Mouse (Mus musculus) kidney, embryonic 14.5 days (tissue): ENCODE measurements around the gene Szt2. TPM values are rescaled to one million over a fixed set of nuclear protein-coding genes. Genes with fewer than 3 reads are reported as not detected.

Experiments
- ATAC-seq: fragments of 200-750 bp; cut with Nextera tagmentation; 2 replicates; pipeline ENCODE4 v1.8.0; 2017; ENCODE audit warnings: moderate number of reproducible peaks, mild to moderate bottlenecking, moderate TSS enrichment, moderate library complexity; ENCODE audit not compliant: low FRiP score, low TSS enrichment
- H3K27ac ChIP-seq: fragments of 300-500 bp; sonication (generic); 2 replicates; pipeline ENCODE4 v1.5.1; 2014; ENCODE audit warnings: low read depth, mild to moderate bottlenecking, low read length, moderate library complexity, mixed read lengths
- H3K27me3 ChIP-seq: fragments of 300-500 bp; sonication (generic); 2 replicates; pipeline ENCODE4 v1.6.1; 2014; ENCODE audit warnings: mild to moderate bottlenecking, low read length; ENCODE audit not compliant: control insufficient read depth, insufficient read depth
- H3K36me3 ChIP-seq: fragments of 300-500 bp; sonication (generic); 2 replicates; pipeline ENCODE4 v1.6.1; 2014; ENCODE audit warnings: low read length, mixed read lengths; ENCODE audit not compliant: control insufficient read depth, insufficient read depth
- H3K4me1 ChIP-seq: fragments of 300-500 bp; sonication (generic); 2 replicates; pipeline ENCODE4 v1.6.1; 2014; ENCODE audit warnings: low read length, mixed read lengths; ENCODE audit not compliant: control insufficient read depth, insufficient read depth
- H3K4me2 ChIP-seq: fragments of 300-500 bp; sonication (generic); replicated peaks from 2 replicates; pipeline ENCODE4 v1.6.1; 2014; ENCODE audit warnings: low read depth, mild to moderate bottlenecking, low read length
- H3K4me3 ChIP-seq: fragments of 300-500 bp; sonication (generic); 2 replicates; pipeline ENCODE4 v1.5.1; 2014; ENCODE audit warnings: mild to moderate bottlenecking, low read length
- H3K9ac ChIP-seq: fragments of 300-500 bp; sonication (generic); 2 replicates; pipeline ENCODE4 v1.6.1; 2014; ENCODE audit warnings: low read depth, mild to moderate bottlenecking, low read length, moderate library complexity
- H3K9me3 ChIP-seq: fragments of 300-500 bp; sonication (generic); 2 replicates; pipeline ENCODE4 v1.6.1; 2016; ENCODE audit warnings: low read length; ENCODE audit not compliant: control insufficient read depth
- WGBS: fragments of 180-500 bp; shearing (Covaris S2); extraction: QIAGEN DNeasy Blood & Tissue Kit; methylation state at CpG from one replicate; pipeline ENCODE4 v1.1.7; 2014; 5-methylcytosine and 5-hydroxymethylcytosine counted together
- polyA plus RNA-seq: library from polyadenylated mRNA; unstranded; fragments of >200 nt; fragmentation: Nextera tagmentation; extraction: Ambion mirVana; gene quantifications from 2 replicates; pipeline ENCODE4 v1.2.1, GENCODE M21; 2014

Gene Szt2
- polyA plus RNA-seq, 1 experiment from 2014 or later: 13.7 TPM

DNA sequence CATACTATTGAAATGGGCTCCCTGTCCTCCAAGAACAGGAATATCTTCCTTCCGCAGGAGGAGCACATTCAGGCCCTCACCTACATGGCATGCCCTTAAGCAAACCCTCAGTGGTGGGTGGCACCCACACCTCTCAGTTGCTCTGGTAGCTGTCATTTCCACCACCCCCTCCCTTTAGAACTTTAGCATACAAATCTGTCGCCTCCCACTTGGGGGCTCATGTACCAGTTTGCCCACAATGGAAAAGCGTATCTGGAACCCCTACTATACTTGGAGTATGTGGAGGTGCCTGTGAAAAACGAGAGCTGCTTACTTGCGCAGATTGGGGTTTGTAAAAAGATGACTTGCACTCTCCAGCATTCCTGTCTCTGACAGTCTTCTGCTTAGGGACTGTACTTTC, 7.3 kb upstream of the Szt2 start:
- no peaks in the 10 kb centered on the region for H3K4me1 ChIP-seq
- no peak overlapping the region for H3K4me3 ChIP-seq
- no peaks in the 10 kb centered on the region for H3K27me3 ChIP-seq
- WGBS: 96% methylated on average over 5 of the region's 5 CpGs
- no peak overlapping the region for H3K4me2 ChIP-seq
- H3K27ac ChIP-seq: no peak overlapping the region
- no peak overlapping the region for H3K9ac ChIP-seq
- no peak for ATAC-seq
- no peaks in the 10 kb centered on the region for H3K9me3 ChIP-seq
- H3K36me3 ChIP-seq: peaks cover 80% of the 10 kb centered on the region

DNA sequence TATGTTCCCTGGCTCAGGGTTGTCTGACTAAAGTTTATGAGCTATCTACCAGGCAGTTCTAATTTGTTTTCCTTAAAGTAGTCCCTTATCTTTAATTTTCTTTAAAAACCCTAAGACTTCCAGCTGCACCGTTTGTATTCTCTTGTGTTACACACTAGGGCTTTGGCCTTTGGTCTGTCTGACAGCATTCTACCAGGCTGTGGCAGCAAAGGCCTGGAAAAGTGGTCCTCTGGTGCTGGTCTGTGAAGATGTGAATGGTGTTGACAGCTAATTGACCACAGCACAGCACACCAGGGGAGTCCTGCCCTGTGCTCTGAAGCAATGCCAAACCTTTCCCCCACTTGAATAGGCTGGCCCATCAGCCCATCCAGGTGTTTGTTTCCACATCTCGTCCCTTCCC, 6.7 kb upstream of the Szt2 start:
- no peaks in the 10 kb centered on the region for H3K27me3 ChIP-seq
- 89% methylated on average over 2 of the region's 2 CpGs for WGBS
- ATAC-seq: no peak
- H3K9ac ChIP-seq: no peak overlapping the region
- peaks cover 78% of the 10 kb centered on the region for H3K36me3 ChIP-seq
- H3K4me3 ChIP-seq: no peak overlapping the region
- H3K9me3 ChIP-seq: no peaks in the 10 kb centered on the region
- H3K4me1 ChIP-seq: no peaks in the 10 kb centered on the region
- H3K4me2 ChIP-seq: no peak overlapping the region
- H3K27ac ChIP-seq: no peak overlapping the region

DNA sequence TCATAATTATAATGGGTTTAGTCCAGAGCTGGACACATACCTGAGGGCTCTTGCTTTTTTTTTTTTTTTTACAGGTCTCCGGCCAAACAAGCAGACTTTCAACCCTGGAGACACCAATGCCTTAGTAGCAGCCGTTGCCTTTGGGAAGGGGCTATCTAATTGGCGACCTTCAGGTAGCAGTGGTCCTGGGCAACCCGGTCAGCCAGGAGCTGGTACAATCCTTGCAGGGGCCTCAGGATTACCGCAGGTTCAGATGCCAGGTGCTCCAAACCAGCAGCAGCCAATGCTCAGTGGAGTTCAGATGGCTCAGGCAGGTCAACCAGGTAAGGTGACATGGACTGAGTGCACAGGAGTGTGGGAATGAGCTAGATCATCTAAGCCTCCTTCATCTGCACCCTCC, 4.5 kb upstream of the Szt2 start:
- peaks cover 7% of the 10 kb centered on the region; the same call in 1 of the 2 replicates for H3K4me1 ChIP-seq
- H3K4me3 ChIP-seq: no peak overlapping the region
- H3K9me3 ChIP-seq: no peaks in the 10 kb centered on the region
- WGBS: 93% methylated on average over 5 of the region's 5 CpGs
- no peak overlapping the region for H3K9ac ChIP-seq
- H3K36me3 ChIP-seq: peaks cover 65% of the 10 kb centered on the region
- no peak for ATAC-seq
- H3K4me2 ChIP-seq: no peak overlapping the region
- no peaks in the 10 kb centered on the region for H3K27me3 ChIP-seq
- no peak overlapping the region for H3K27ac ChIP-seq

DNA sequence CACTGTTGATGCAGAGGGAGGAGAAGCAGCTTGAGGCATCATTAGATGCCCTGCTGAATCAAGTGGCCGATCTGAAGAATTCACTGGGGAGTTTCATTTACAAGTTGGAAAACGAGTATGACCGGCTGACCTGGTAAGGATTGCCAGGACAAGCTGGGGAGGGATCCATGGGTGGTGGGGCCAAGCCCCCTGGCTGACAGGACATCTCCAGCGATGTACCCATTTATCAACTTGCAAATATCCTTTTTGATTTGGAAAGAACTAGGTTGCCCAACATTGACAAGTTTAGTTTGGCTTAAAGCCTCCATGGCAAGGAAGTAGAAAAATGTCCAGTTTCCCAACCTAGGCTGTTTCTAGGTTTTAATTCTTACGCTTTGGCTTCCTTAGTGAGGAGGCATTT, 1.8 kb upstream of the Szt2 start:
- H3K36me3 ChIP-seq: peaks cover 48% of the 10 kb centered on the region
- no peak overlapping the region for H3K4me2 ChIP-seq
- H3K27me3 ChIP-seq: no peaks in the 10 kb centered on the region
- 92% methylated on average over 5 of the region's 5 CpGs for WGBS
- no peak overlapping the region for H3K27ac ChIP-seq
- no peak overlapping the region for H3K4me3 ChIP-seq
- no peak overlapping the region for H3K9ac ChIP-seq
- no peaks in the 10 kb centered on the region for H3K9me3 ChIP-seq
- peaks cover 7% of the 10 kb centered on the region; the same call in 1 of the 2 replicates for H3K4me1 ChIP-seq
- no peak for ATAC-seq

DNA sequence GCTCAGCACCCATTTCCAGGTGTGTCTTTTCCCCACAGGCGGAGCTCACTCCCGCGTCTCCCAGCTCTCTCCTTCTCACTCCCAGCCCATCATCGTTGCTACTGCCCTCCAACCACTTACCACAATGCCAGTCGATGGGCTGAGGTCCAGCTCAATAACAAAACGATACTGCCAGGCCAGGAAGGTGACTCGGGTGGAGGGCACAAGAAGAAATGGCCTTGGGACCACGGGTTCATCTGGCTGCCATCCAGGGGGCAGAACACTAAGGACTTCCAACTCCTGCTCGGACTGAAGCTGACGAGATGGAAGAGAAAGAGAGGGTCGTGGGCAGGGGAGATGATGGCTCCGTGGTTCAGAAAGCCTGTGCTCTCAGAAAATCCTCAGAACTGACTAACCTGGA, 6.4 kb downstream of the Szt2 start:
- Histone ChIP-seq H3K36me3 (peaks cover 55% of the 10 kb centered on the region), H3K9ac (no peak overlapping the region), H3K27me3 (no peaks in the 10 kb centered on the region), H3K4me2 (no peak overlapping the region), H3K27ac (no peak overlapping the region), H3K9me3 (no peaks in the 10 kb centered on the region), H3K4me3 (no peak overlapping the region), H3K4me1 (no peaks in the 10 kb centered on the region)
- 94% methylated on average over 12 of the region's 12 CpGs for WGBS
- no peak for ATAC-seq

- no peak overlapping the region for H3K27ac ChIP-seq
- no peak overlapping the region for H3K4me2 ChIP-seq
- no peak for ATAC-seq
- H3K9ac ChIP-seq: no peak overlapping the region
- no peak overlapping the region for H3K4me3 ChIP-seq
- H3K27me3 ChIP-seq: no peaks in the 10 kb centered on the region
- 85% methylated on average over 5 of the region's 5 CpGs for WGBS
- peaks cover 63% of the 10 kb centered on the region for H3K36me3 ChIP-seq
- H3K4me1 ChIP-seq: no peaks in the 10 kb centered on the region
- H3K9me3 ChIP-seq: no peaks in the 10 kb centered on the region
Measured at GRCm38 (mm10) chr4:118401918-118402317, 7.2 kb downstream of the Szt2 start.

- H3K9ac ChIP-seq: no peak overlapping the region
- no peaks in the 10 kb centered on the region for H3K27me3 ChIP-seq
- H3K9me3 ChIP-seq: no peaks in the 10 kb centered on the region
- H3K4me3 ChIP-seq: no peak overlapping the region
- H3K27ac ChIP-seq: no peak overlapping the region
- no peak for ATAC-seq
- peaks cover 68% of the 10 kb centered on the region for H3K36me3 ChIP-seq
- 88% methylated on average over 3 of the region's 3 CpGs for WGBS
- H3K4me2 ChIP-seq: no peak overlapping the region
- H3K4me1 ChIP-seq: no peaks in the 10 kb centered on the region
Measured at GRCm38 (mm10) chr4:118401421-118401820, 7.7 kb downstream of the Szt2 start.

DNA sequence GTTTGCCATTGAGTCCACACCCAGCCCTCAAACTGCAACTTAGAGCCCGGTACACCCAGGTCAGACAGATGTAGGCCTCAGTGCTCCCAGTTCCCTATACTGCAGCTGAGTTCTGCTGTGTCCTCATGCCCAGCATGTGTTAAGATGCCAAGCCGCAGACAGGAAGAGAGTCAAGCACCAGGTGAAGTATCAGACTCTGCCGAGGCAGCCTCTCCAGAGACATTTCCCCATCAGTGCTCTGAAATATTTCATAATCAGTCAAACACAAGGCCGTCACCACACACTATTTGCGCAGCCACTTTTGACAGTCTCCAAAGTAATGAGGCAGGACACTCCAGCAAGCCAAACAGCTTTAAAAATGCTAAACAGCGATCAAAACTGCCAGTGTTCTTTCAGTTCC, 10.7 kb downstream of the Szt2 start:
- ATAC-seq: no peak
- no peaks in the 10 kb centered on the region for H3K4me1 ChIP-seq
- no peaks in the 10 kb centered on the region for H3K9me3 ChIP-seq
- no peak overlapping the region for H3K4me2 ChIP-seq
- H3K4me3 ChIP-seq: no peak overlapping the region
- H3K27me3 ChIP-seq: no peaks in the 10 kb centered on the region
- H3K36me3 ChIP-seq: peaks cover 88% of the 10 kb centered on the region
- H3K9ac ChIP-seq: no peak overlapping the region
- 95% methylated on average over 6 of the region's 6 CpGs for WGBS
- no peak overlapping the region for H3K27ac ChIP-seq

GRCm38 (mm10) chr4:118396433-118396832, 12.6 kb downstream of the Szt2 start:
- H3K9me3 ChIP-seq: no peaks in the 10 kb centered on the region
- H3K36me3 ChIP-seq: peaks cover 89% of the 10 kb centered on the region
- no peak overlapping the region for H3K9ac ChIP-seq
- no peaks in the 10 kb centered on the region for H3K27me3 ChIP-seq
- WGBS: 57% methylated on average over 3 of the region's 3 CpGs
- H3K4me2 ChIP-seq: no peak overlapping the region
- no peak overlapping the region for H3K4me3 ChIP-seq
- no peaks in the 10 kb centered on the region for H3K4me1 ChIP-seq
- ATAC-seq: no peak
- H3K27ac ChIP-seq: no peak overlapping the region

DNA sequence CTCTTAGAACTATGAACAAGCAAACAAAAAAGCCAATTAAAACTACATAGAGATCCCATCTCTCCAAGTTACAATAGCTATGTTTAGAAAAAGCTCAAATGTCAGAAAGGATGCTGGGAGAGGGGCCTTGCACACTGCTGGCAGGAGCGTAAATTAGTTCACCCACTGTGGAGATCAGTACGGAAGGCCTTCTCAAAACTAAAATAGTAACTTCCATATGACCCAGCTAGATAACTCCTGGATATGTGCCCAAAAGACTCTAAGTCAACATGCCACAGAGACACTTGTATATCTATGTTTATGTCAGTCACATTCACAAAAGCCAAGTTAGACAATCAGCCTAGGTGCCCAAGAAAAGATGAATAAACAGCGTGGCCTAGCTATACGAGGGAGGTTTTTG, 13.8 kb downstream of the Szt2 start:
- Histone ChIP-seq H3K4me1 (no peaks in the 10 kb centered on the region), H3K36me3 (peaks cover 91% of the 10 kb centered on the region)
- no peak for ATAC-seq

More for the DNA sequence above, 13.8 kb downstream of the Szt2 start:
- Histone ChIP-seq H3K9me3 (no peaks in the 10 kb centered on the region), H3K27me3 (no peaks in the 10 kb centered on the region), H3K4me3 (no peak overlapping the region), H3K9ac (no peak overlapping the region), H3K27ac (no peak overlapping the region), H3K4me2 (no peak overlapping the region)
- 70% methylated on average over 4 of the region's 4 CpGs for WGBS
